Mouse (Mus musculus): ENCODE data around the gene Ceacam9. TPM values are rescaled to one million over a fixed set of nuclear protein-coding genes. Genes with fewer than 3 reads are reported as not detected.
"Not testable (repeated sequence)": the region's sequence is repeated elsewhere in the genome, so short reads cannot be mapped to it uniquely, and the experiment has no call there.

The Ceacam9 gene
- polyA plus RNA-seq, 1 experiment from 2014 or later, result not detected

DNA sequence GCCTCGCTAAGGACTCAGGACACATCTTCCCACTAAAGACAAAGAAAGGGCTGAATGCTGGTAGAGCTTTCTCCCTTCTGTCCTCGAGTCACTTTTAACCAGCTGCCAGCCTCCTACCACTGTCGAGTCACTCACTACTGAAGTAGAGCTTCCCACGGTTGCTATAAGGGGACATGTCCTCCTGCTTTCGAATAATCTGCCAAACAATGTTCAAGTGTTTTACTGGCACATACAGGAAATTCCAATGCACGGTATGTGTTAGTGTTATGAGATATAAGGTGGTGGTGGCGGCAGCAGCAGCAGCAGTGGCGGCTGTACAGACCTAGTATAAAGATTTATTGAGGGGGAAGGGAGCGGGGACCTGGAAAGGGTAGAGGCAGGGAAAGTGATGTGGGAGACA is 15.3 kb upstream of the Ceacam9 start:
- no peak overlapping the region for H3K4me3 ChIP-seq (ENCODE audit: low read depth, low read length)
- no peak for ATAC-seq (ENCODE audit: insufficient number of reproducible peaks, low FRiP score, low TSS enrichment, low read depth)
- no peaks in the 10 kb centered on the region for H3K27me3 ChIP-seq (ENCODE audit: control insufficient read depth, insufficient read depth, low read length)
- WGBS, result 46% methylated on average over 9 of the region's 9 CpGs
- H3K27ac ChIP-seq (replicated peaks; ENCODE audit: low read depth, low read length), result no peak overlapping the region
- H3K36me3 ChIP-seq (ENCODE audit: control insufficient read depth, insufficient read depth, low read length), result no peaks in the 10 kb centered on the region
- H3K9me3 ChIP-seq (ENCODE audit: control insufficient read depth, low read length), result no peaks in the 10 kb centered on the region
- H3K9ac ChIP-seq (ENCODE audit: low read length), result no peak overlapping the region
- DNase-seq (ENCODE audit: low spot score), result no peak
- H3K4me1 ChIP-seq (ENCODE audit: control insufficient read depth, insufficient read depth, low read length), result 0 out of 2 replicates have a peak, but pooled peaks cover 4% of the 10 kb centered on the region
- no peak overlapping the region for H3K4me2 ChIP-seq (ENCODE audit: low read depth, severe bottlenecking)

DNA sequence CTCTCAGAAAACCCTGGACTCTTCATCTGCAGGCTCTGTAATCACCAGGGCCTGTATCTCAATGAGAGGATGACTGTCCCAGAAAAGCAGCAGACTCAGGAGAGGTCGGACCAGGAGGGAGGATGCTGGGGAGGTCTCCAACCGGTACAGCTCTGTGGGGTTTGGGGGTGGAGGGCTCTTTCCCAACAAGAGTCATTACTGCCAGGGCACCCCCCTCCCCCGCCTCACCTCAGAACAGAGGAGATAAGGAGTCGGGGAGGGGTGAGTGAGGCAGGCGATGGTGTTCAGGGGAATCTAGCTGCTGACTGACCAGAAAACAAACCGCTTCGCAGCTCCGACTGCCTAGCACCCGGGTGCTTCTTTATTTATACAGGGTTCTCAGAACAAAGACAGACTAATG is 13.5 kb upstream of the Ceacam9 start:
- H3K4me1 ChIP-seq (ENCODE audit: control insufficient read depth, insufficient read depth, low read length), result 0 out of 2 replicates have a peak, but pooled peaks cover 4% of the 10 kb centered on the region
- no peaks in the 10 kb centered on the region for H3K9me3 ChIP-seq (ENCODE audit: control insufficient read depth, low read length)
- WGBS, result 24% methylated on average over 9 of the region's 9 CpGs
- no peaks in the 10 kb centered on the region for H3K27me3 ChIP-seq (ENCODE audit: control insufficient read depth, insufficient read depth, low read length)
- DNase-seq (ENCODE audit: low spot score) (no peak), ATAC-seq (ENCODE audit: insufficient number of reproducible peaks, low FRiP score, low TSS enrichment, low read depth) (no peak)
- no peaks in the 10 kb centered on the region for H3K36me3 ChIP-seq (ENCODE audit: control insufficient read depth, insufficient read depth, low read length)
- H3K4me2 ChIP-seq (ENCODE audit: low read depth, severe bottlenecking), result no peak overlapping the region
- no peak overlapping the region for H3K27ac ChIP-seq (replicated peaks; ENCODE audit: low read depth, low read length)
- H3K4me3 ChIP-seq (ENCODE audit: low read depth, low read length), result no peak overlapping the region
- no peak overlapping the region for H3K9ac ChIP-seq (ENCODE audit: low read length)

- Histone ChIP-seq H3K4me1 (ENCODE audit: control insufficient read depth, insufficient read depth, low read length) (0 out of 2 replicates have a peak, but pooled peaks cover 4% of the 10 kb centered on the region), H3K4me2 (ENCODE audit: low read depth, severe bottlenecking) (no peak overlapping the region), H3K27ac (replicated peaks; ENCODE audit: low read depth, low read length) (no peak overlapping the region), H3K36me3 (ENCODE audit: control insufficient read depth, insufficient read depth, low read length) (no peaks in the 10 kb centered on the region), H3K9ac (ENCODE audit: low read length) (no peak overlapping the region), H3K4me3 (ENCODE audit: low read depth, low read length) (no peak overlapping the region), H3K27me3 (ENCODE audit: control insufficient read depth, insufficient read depth, low read length) (no peaks in the 10 kb centered on the region), H3K9me3 (ENCODE audit: control insufficient read depth, low read length) (no peaks in the 10 kb centered on the region)
- ATAC-seq (ENCODE audit: insufficient number of reproducible peaks, low FRiP score, low TSS enrichment, low read depth) (no peak), DNase-seq (ENCODE audit: low spot score) (no peak)
- 78% methylated on average over 5 of the region's 5 CpGs for WGBS
These were observed 11.1 kb upstream of the Ceacam9 start for GRCm38 (mm10) chr7:16710604-16711003.

DNA sequence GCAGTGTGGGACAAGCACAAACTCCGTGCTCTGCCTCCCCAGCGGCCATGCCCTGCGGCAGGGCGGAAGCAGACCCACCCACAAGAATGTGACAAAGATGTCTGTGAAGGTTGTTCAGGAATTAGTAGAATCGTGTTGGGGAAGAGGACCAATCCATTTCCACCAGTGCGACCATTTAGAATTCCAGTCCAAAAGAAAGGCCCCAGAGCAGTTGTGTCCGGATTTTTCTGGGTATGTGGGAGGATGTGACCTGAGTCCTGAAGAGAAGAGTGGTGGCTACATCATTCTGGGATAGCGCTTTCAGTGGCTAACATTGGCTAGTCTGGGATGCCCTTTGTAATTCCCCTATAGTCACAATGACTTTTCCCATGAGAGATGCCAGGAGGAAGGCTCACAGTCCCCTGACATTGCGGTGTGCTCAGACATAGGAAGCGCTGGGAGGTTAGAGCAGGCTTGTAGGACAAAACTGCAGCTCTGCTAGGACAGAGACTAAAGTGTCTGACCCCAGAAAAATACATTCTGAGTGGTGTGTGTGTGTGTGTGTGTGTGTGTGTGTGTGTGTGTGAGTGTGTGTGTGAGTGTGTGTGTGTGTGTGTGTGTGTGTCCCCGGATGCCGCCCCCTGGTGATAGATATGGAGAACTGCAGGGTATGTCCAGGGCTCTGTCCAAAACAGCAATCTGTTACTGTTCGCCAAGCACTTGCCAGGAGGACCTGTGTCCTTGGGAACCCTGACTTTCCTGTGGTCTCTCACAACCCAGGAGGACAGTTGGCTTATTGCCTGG is 8.9 kb upstream of the Ceacam9 start:
- Histone ChIP-seq H3K4me1 (ENCODE audit: control insufficient read depth, insufficient read depth, low read length) (no peaks in the 10 kb centered on the region), H3K9ac (ENCODE audit: low read length) (no peak overlapping the region), H3K4me2 (ENCODE audit: low read depth, severe bottlenecking) (no peak overlapping the region), H3K27me3 (ENCODE audit: control insufficient read depth, insufficient read depth, low read length) (no peaks in the 10 kb centered on the region), H3K9me3 (ENCODE audit: control insufficient read depth, low read length) (no peaks in the 10 kb centered on the region), H3K4me3 (ENCODE audit: low read depth, low read length) (no peak overlapping the region), H3K36me3 (ENCODE audit: control insufficient read depth, insufficient read depth, low read length) (no peaks in the 10 kb centered on the region), H3K27ac (replicated peaks; ENCODE audit: low read depth, low read length) (no peak overlapping the region)
- DNase-seq (ENCODE audit: low spot score) (no peak), ATAC-seq (ENCODE audit: insufficient number of reproducible peaks, low FRiP score, low TSS enrichment, low read depth) (no peak)
- WGBS, result 76% methylated on average over 13 of the region's 13 CpGs

DNA sequence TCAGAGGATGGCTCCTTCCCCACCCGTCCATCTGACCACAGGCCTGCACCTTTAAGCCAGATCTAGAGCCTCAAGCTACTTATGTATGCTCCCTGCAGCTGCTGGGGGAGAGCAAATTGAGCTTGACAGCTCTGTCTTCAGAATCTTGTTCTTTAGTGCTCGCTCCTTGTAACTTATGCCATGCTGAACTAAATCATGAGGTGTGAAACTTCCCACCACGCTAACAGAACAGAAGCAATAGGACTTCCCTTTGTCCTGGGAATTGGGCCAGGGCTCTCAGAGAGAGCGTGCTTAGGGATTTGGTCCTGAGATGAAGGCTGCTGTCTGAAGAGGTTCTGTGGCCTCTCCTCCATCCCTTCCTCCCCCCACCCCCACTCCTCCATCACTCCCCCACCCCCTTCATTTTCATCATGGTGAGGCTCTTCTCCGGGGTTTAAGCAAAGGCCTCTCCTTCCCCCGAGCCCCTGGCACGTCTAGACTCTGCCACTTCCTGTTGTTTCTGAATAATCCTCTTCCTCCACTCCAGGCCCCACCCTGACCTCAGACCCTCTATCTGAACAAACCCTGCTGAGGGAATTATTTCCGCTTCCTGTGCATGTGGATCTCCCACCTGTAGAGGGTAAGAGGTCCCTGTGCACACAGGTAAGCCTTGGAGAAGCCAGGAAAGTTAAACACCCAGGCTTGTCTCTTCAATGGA is 5.1 kb upstream of the Ceacam9 start:
- not testable (repeated sequence) for H3K27ac ChIP-seq (replicated peaks; ENCODE audit: low read depth, low read length); ATAC-seq (ENCODE audit: insufficient number of reproducible peaks, low FRiP score, low TSS enrichment, low read depth); H3K36me3 ChIP-seq (ENCODE audit: control insufficient read depth, insufficient read depth, low read length); H3K4me3 ChIP-seq (ENCODE audit: low read depth, low read length); H3K4me2 ChIP-seq (ENCODE audit: low read depth, severe bottlenecking); H3K27me3 ChIP-seq (ENCODE audit: control insufficient read depth, insufficient read depth, low read length); DNase-seq (ENCODE audit: low spot score); H3K9me3 ChIP-seq (ENCODE audit: control insufficient read depth, low read length); H3K4me1 ChIP-seq (ENCODE audit: control insufficient read depth, insufficient read depth, low read length); H3K9ac ChIP-seq (ENCODE audit: low read length)
- WGBS, result 31% methylated on average over 7 of the region's 8 CpGs

GRCm38 (mm10) chr7:16722490-16722889 is 761 bp downstream of the Ceacam9 start:
- not testable (repeated sequence) for H3K4me3 ChIP-seq (ENCODE audit: low read depth, low read length); H3K9me3 ChIP-seq (ENCODE audit: control insufficient read depth, low read length); DNase-seq (ENCODE audit: low spot score); H3K4me2 ChIP-seq (ENCODE audit: low read depth, severe bottlenecking); H3K27me3 ChIP-seq (ENCODE audit: control insufficient read depth, insufficient read depth, low read length); H3K9ac ChIP-seq (ENCODE audit: low read length); H3K36me3 ChIP-seq (ENCODE audit: control insufficient read depth, insufficient read depth, low read length); ATAC-seq (ENCODE audit: insufficient number of reproducible peaks, low FRiP score, low TSS enrichment, low read depth); H3K4me1 ChIP-seq (ENCODE audit: control insufficient read depth, insufficient read depth, low read length); H3K27ac ChIP-seq (replicated peaks; ENCODE audit: low read depth, low read length)
- WGBS, result 75% methylated on average over 3 of the region's 3 CpGs

DNA sequence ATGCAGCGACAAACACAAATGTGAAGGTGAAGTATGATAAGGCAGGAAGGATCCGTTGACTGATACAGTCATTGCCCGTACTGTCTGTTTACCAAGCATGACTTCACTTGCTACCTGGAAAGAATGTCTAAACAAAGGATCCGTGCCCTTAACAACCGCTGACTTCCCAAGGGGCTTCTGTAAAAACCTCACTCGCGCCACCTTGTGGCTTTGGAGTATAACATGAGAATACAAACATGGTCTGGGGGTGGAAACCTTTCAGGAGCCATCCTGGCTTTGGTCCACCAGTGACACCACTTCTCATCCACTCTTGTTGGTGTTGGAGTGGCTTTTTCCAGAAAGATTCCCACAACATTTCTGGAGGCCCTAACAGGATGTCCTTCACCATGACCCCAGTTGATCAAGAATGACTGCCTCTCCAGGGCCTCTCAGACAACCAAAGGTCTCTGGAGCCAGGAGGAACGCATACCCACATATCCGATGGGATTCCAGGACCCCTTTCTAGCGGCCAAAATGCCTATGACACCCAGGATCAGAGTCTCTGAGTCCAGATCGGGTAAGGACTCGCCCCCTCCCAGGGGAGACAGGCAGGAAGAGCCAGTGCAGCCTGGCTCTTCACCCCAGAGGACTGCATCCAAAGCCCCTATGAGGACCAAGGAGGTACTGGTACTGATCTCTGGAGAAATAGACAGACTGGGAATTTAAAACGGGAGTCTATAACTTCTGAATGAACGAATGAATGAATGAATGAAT is 7.0 kb downstream of the Ceacam9 start:
- no peak; the same call in 1 of the 2 replicates for ATAC-seq (ENCODE audit: insufficient number of reproducible peaks, low FRiP score, low TSS enrichment, low read depth)
- peak; percentile 90 for DNase-seq (ENCODE audit: low spot score)
- Histone ChIP-seq H3K27me3 (ENCODE audit: control insufficient read depth, insufficient read depth, low read length) (no peaks in the 10 kb centered on the region), H3K9ac (ENCODE audit: low read length) (no peak overlapping the region), H3K4me3 (ENCODE audit: low read depth, low read length) (no peak overlapping the region), H3K9me3 (ENCODE audit: control insufficient read depth, low read length) (no peaks in the 10 kb centered on the region), H3K4me2 (ENCODE audit: low read depth, severe bottlenecking) (peak overlapping the region; percentile 25), H3K4me1 (ENCODE audit: control insufficient read depth, insufficient read depth, low read length) (peaks cover 8% of the 10 kb centered on the region), H3K27ac (replicated peaks; ENCODE audit: low read depth, low read length) (no peak overlapping the region), H3K36me3 (ENCODE audit: control insufficient read depth, insufficient read depth, low read length) (no peaks in the 10 kb centered on the region)
- WGBS, result 29% methylated on average over 14 of the region's 14 CpGs

DNA sequence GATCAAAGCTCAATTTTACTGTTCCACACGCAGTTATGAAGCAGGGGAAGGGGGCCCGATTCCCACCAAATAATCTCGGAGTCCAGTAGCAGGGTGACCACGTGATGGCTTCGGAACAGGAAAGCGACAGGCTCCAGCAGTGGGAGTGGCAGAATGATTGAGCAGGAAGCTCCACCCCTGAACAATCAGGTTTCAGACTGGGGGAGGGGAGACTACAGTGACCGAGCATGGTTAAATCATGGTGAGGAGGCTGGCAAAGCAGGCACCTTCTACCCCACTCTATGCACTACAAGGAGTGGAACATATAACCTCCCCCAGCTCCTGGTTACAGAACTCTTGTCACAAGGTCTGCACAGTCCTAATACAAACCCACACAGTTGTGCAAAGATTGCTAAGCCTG is 7.8 kb downstream of the Ceacam9 start:
- H3K9ac ChIP-seq (ENCODE audit: low read length); H3K9me3 ChIP-seq (ENCODE audit: control insufficient read depth, low read length); H3K36me3 ChIP-seq (ENCODE audit: control insufficient read depth, insufficient read depth, low read length); H3K4me3 ChIP-seq (ENCODE audit: low read depth, low read length); H3K27ac ChIP-seq (replicated peaks; ENCODE audit: low read depth, low read length); H3K4me1 ChIP-seq (ENCODE audit: control insufficient read depth, insufficient read depth, low read length); H3K27me3 ChIP-seq (ENCODE audit: control insufficient read depth, insufficient read depth, low read length): not testable (repeated sequence)
- H3K4me2 ChIP-seq (ENCODE audit: low read depth, severe bottlenecking), result peak overlapping the region; percentile 25
- WGBS, result 2% methylated on average over 7 of the region's 7 CpGs
- ATAC-seq (ENCODE audit: insufficient number of reproducible peaks, low FRiP score, low TSS enrichment, low read depth) (0 out of 2 replicates have a peak, but pooled peaks have one; percentile 55), DNase-seq (ENCODE audit: low spot score) (peak; percentile 71)

All from limb, embryonic 11.5 days (tissue).